Mouse (Mus musculus): ENCODE measurements around the gene Prox1.

Gene Prox1

GRCm38 (mm10) chr1:190085703-190086102 lies 84.8 kb downstream of the Prox1 start:
- DNase-seq (ENCODE audit: low spot score in 2 of 2), result no peak

GRCm38 (mm10) chr1:190079643-190080275 lies 90.8 kb downstream of the Prox1 start:
- DNase-seq (ENCODE audit: low spot score in 2 of 2), result no peak

- no peak for DNase-seq (ENCODE audit: low spot score in 2 of 2)
These were observed 93.9 kb downstream of the Prox1 start for GRCm38 (mm10) chr1:190076601-190077000.

All from spleen, postnatal 10 days (tissue).